Mouse (Mus musculus): ENCODE measurements around the gene Atpaf2. TPM values are rescaled to one million over a fixed set of nuclear protein-coding genes. Genes with fewer than 3 reads are reported as not detected.

Atpaf2 gene
- 17.4 and 18.0 TPM in 2 replicates for polyA plus RNA-seq (2012; rRNA removed)

GRCm38 (mm10) chr11:60417717-60418472 is at the start of gene Atpaf2:
Gene Atpaf2 (minus strand): TSS chr11:60418457.

GRCm38 (mm10) chr11:60454080-60454744 is 36.0 kb upstream of the Atpaf2 start, which contains the start of gene Drg2:
Gene Drg2 (plus strand): TSS chr11:60454591.

GRCm38 (mm10) chr11:60416963-60417716 is 1.1 kb downstream of the Atpaf2 start, which contains the start of gene Gid4:
Gene Gid4 (plus strand): TSS chr11:60417145.

GRCm38 (mm10) chr11:60352559-60353411 is 65.5 kb downstream of the Atpaf2 start, which contains the start of the genes Tom1l2 and Drc3:
Gene Tom1l2 (minus strand): TSS chr11:60352905.
Gene Drc3 (plus strand): TSS chr11:60353329.

Other genes with a start within 250 kb of the Atpaf2 start
- gene Srebf1, start 195.9 kb downstream of the Atpaf2 start, polyA plus RNA-seq (2012; rRNA removed) = 85.5 and 89.3 TPM in 2 replicates
- gene Tom1l2, start 65.6 kb downstream of the Atpaf2 start, polyA plus RNA-seq (2012; rRNA removed) = 4.7 and 5.0 TPM in 2 replicates
- gene Drc3, start 65.1 kb downstream of the Atpaf2 start, polyA plus RNA-seq (2012; rRNA removed) = 0.46 and 0.56 TPM in 2 replicates
- gene Gid4, start 1.3 kb downstream of the Atpaf2 start, polyA plus RNA-seq (2012; rRNA removed) = 6.2 and 7.4 TPM in 2 replicates
- gene Drg2, start 36.1 kb upstream of the Atpaf2 start, polyA plus RNA-seq (2012; rRNA removed) = 22.4 and 24.7 TPM in 2 replicates
- gene Myo15, start 50.9 kb upstream of the Atpaf2 start, polyA plus RNA-seq (2012; rRNA removed) = 0.16 and 0.23 TPM in 2 replicates
- gene Alkbh5, start 117.9 kb upstream of the Atpaf2 start, polyA plus RNA-seq (2012; rRNA removed) = 7.8 and 8.1 TPM in 2 replicates

Measured in liver, embryonic 18 days (tissue).